Mouse (Mus musculus): ENCODE results near the gene Cplx2.

Gene Cplx2

GRCm38 (mm10) chr13:54403224-54404070, 32.3 kb downstream of the Cplx2 start:
- no peak for DNase-seq (ENCODE audit: low spot score in 2 of 2)

GRCm38 (mm10) chr13:54404205-54404604, 33.1 kb downstream of the Cplx2 start:
- no peak for DNase-seq (ENCODE audit: low spot score in 2 of 2)

- DNase-seq (ENCODE audit: low spot score in 2 of 2), result no peak
Measured at GRCm38 (mm10) chr13:54405805-54406204, 34.7 kb downstream of the Cplx2 start.

- no peak for DNase-seq (ENCODE audit: low spot score in 2 of 2)
Measured at GRCm38 (mm10) chr13:54411656-54412055, 40.5 kb downstream of the Cplx2 start.

DNA sequence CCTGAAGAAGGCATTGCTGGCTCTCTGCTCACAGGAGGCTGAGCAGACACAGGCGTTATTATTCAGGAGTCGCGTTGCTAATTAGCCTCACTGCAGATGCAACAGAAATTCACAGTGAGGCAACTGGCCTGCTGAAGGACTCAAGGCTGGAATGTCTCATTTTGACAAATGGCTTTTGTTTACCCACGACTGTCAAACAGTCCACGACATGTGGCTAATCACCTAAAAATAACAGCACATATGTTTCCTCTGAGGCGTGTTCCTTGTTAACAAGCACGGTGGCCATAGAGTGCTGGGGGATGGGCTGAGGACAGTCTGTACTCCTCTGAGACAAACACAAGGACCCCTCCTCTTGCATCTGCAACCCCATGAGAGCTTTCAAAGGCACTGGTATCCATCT, 41.1 kb downstream of the Cplx2 start:
- DNase-seq (ENCODE audit: low spot score in 2 of 2), result no peak

DNA sequence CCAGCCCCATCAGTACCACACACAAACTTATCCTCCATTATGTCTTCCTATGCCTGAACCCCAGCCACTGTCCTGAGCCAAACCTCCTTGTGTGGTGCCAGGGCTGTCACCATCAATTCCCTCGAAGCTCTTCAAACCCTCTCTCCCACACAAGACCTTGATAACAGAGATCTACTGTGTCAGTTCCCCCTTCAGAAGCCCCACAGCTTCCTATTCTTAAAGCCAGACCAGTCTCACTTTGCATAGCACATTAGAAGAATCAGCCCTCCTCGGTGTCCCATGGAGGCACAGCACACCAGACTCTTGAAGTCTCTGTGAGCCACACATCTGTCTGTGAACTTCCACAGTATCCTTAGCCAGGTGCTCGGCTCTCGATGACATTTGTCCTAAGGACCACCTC, 41.6 kb downstream of the Cplx2 start:
- DNase-seq (ENCODE audit: low spot score in 2 of 2), result no peak

DNA sequence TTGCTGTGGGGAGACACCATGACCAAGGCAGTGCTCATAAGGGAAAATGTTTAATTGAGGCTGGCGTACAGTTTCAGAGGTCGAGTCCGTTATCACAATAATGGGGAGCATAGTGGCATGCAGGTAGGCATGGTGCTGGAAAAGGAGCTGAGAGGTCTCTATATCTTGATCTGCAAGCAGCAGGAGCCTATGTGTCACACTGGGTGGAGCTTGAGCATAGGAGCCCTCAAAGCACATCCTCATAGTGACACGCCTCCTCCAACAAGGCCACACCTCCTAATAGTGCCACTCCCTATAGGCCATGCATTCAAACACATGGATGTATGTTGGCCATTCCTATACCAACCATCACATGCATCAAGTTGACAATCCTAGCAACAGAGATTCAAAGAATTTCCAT, 43.9 kb downstream of the Cplx2 start:
- no peak for DNase-seq (ENCODE audit: low spot score in 2 of 2)

- DNase-seq (ENCODE audit: low spot score in 2 of 2), result no peak
Measured at GRCm38 (mm10) chr13:54418781-54419327, 47.7 kb downstream of the Cplx2 start.

DNA sequence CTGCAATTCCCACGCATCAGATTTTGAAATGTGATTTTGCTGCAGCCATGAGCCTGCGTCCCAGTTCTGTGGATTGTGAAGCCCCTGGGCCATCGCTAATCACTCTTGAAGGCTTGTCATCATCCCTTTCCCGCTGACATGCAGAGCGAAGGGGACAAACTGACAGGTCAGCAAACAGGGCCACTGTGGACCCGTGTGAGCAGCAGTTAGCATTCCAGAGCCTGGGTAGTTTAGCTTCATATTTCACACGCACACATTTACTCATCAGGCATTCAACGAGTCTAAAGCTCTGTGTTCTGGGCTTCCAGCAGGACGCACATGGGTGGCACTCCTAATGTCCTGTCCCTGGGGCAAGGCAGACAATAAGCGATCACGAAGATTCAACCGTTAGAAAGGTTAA, 49.1 kb downstream of the Cplx2 start:
- DNase-seq (ENCODE audit: low spot score in 2 of 2), result no peak

DNA sequence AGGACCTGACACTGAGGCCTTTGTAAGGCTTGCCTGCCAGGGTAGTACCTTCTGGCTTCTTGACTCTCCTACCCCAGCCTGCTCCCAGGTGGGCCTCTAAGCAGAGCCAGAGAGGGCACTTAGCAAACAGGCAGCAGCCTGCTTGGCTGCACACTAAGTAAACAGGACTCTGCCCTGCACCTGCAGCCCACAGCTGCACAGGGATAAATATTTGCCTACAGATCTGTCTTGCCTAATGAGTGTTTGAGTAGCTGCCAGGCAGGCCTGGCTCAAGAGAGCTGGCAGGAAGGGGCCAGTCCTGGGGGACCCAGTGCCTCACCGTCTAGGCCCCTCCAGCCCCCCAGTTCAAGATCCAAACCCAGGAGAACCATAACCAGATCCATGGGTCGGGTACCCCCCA, 54.1 kb downstream of the Cplx2 start:
- peak in 1 of 2 experiments; percentile 12 for DNase-seq (ENCODE audit: low spot score in 2 of 2)

GRCm38 (mm10) chr13:54426781-54427655, 55.9 kb downstream of the Cplx2 start:
- DNase-seq (ENCODE audit: low spot score in 2 of 2), result no peak

- no peak for DNase-seq (ENCODE audit: low spot score in 2 of 2)
Measured at GRCm38 (mm10) chr13:54428771-54429170, 57.6 kb downstream of the Cplx2 start.

GRCm38 (mm10) chr13:54430051-54430450, 58.9 kb downstream of the Cplx2 start:
- no peak for DNase-seq (ENCODE audit: low spot score in 2 of 2)

GRCm38 (mm10) chr13:54431161-54431560, 60.0 kb downstream of the Cplx2 start:
- no peak for DNase-seq (ENCODE audit: low spot score in 2 of 2)

Data from heart, adult 9 months (tissue).